Mouse (Mus musculus) olfactory bulb, adult 2 months (tissue): Measurements from ENCODE around the gene Btbd19. TPM values are rescaled to one million over a fixed set of nuclear protein-coding genes. Genes with fewer than 3 reads are reported as not detected.
A peak's percentile ranks its signal among the peaks of the same experiment; 100 is the strongest.

ENCODE experiments used
- H3K27ac ChIP-seq: fragments of 200-500 bp; 2 replicates; pipeline ENCODE4 v1.5.1; 2012; ENCODE audit warnings: low read depth, low read length; ENCODE audit not compliant: insufficient read depth
- H3K4me1 ChIP-seq: fragments of 200-500 bp; 2 replicates; pipeline ENCODE4 v1.6.1; 2012; ENCODE audit warnings: low read length; ENCODE audit not compliant: control insufficient read depth, insufficient read depth
- H3K4me3 ChIP-seq: fragments of 200-500 bp; 2 replicates; pipeline ENCODE4 v1.5.1; 2012; ENCODE audit warnings: mild to moderate bottlenecking, low read depth, low read length, moderate library complexity; ENCODE audit not compliant: insufficient read depth
- CTCF ChIP-seq: fragments of 200-500 bp; IDR thresholded peaks from 2 replicates; pipeline ENCODE4 v1.5.1; 2012; ENCODE audit warnings: low read depth, mild to moderate bottlenecking, low read length, moderate library complexity; ENCODE audit not compliant: insufficient read depth
- POLR2A ChIP-seq: fragments of 200-500 bp; IDR thresholded peaks from 2 replicates; pipeline ENCODE4 v1.6.1; 2012; ENCODE audit warnings: mild to moderate bottlenecking, low read depth, low read length, moderate library complexity; ENCODE audit not compliant: insufficient read depth
- WGBS: fragments of 180-500 bp; shearing (Covaris S2); methylation state at CpG from one replicate; pipeline ENCODE4 v1.1.7; 2018; 5-methylcytosine and 5-hydroxymethylcytosine counted together
- polyA plus RNA-seq: library from polyadenylated mRNA; stranded (reverse); fragments of >200 nt; gene quantifications from 2 replicates; pipeline ENCODE4 v1.2.4, GENCODE M21; 2012; ENCODE audit warnings: low replicate concordance; ENCODE audit not compliant: missing spikeins, insufficient read depth, insufficient read length

Gene Btbd19
- polyA plus RNA-seq, 1 experiment: not detected

DNA sequence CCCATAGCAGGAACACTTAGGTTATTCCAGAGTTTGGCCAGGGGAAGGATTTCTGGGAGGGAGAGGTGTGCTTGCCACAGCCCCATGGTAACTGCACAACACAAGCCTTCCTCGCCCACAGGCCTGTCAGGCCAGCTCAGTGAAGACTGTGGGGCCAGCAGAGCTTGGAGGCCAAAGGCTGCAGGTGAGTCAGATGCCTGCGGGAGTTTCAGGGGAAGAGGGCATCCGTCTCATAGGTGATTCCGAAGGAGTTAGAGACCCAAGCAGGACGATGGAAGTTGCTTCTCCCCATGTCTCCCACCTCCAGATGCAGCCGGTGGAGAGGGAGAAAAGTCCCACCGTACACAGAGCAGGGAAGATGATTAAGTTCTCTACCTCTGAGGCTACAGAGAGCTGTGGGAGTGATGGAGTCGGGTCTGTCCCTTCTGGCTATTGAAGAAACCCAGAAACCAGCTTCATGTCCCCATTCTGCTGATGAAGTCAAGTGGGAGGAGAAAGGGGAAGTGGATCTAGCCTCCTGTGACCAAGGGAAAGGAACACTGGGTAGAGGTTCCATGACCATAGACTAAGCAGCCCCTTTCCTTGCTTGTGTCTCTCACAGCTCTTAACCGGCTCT lies 1.3 kb upstream of the Btbd19 start, which contains the start of gene Tctex1d4:
Tctex1d4 (plus strand) TSS at position 120 of the 616 bp plus-strand sequence.
- Histone ChIP-seq H3K4me3 (no peak within 1 kb of the TSS), H3K27ac (peak within 1 kb of the TSS; percentile 71), H3K4me1 (peaks cover 33% of the 10 kb centered on the region)
- no peak for TF ChIP-seq POLR2A
- TF ChIP-seq CTCF: no peak
- WGBS: 77% methylated on average over 9 of the region's 9 CpGs

DNA sequence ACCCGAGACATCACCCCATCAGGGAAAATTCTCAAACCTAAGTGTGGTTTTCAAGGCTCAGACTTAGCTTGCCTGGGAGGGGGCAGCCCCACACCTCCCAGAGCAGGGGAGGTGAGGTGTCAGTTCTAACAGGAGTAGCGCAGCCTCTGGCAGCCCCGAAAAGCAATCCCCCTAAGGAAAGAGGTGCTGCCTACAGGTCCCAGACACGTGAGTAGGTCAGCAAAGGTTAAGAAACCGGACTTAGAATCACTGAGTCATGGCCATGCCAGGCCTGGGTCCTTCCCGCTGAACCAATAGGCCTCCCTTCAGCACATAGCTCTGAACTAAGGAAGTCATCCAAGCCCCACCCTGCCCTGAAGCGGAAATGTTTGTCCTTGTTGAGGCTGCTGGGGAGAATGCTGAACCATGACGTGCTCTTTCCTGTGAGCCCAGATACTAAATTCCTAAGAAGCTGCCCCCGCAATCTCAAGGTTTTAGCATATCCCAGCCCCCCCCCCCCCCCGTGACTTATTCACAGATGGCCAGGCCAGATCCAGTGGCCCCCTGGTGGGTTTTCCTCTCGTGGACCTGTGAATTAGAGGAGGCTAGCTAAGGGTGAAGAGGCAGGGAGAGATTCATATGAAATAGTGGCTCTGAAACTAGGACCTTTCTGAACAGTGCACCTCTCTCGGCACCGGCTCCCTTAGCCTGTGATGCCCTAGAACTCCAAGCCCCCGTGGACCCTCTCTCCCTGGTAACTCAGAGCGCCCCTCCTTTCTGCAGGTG lies 567 bp upstream of the Btbd19 start:
- H3K4me3 ChIP-seq: no peak overlapping the region
- peaks cover 30% of the 10 kb centered on the region for H3K4me1 ChIP-seq
- TF ChIP-seq POLR2A (no peak), CTCF (no peak)
- WGBS: 59% methylated on average over 15 of the region's 15 CpGs
- H3K27ac ChIP-seq: peak overlapping the region; percentile 71

DNA sequence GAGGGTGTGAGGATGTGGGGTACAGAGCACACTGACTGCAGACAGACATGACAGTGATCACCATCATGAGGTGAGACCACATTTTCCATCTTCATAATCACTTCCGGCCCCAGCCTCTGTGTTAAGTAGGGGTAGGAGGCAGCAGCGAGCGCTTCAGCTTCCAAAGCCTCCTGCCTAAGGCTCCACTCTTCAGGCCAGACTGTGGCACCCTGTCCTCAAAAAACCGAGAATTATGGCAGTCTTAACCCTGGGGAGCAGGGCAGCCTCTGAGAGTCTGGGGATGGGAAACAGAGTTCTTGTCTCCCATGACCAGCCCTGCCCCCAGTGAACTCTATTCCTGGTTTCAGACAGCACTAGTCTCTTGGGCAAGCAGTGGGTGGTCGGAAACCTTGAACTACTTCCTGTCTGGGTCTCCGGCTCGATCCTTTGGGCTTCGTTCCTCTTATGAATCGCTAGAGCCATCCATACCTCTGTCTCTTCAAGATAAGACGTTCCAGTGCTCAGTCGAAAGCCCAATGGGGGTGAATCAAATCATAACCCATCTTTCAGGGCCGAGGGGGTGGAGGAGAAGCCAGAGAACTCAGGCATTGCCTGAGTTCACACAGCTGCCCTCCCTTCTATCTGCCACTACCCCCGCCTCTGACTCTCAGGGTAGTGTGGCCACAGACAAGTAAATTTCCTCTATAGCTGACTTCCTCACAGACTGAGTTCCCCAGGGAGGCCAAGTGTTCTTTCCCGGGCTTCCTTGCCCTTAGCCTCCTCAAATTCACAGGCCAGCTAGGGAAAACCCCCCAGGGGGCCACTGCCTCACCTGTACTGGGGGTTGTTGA lies 792 bp downstream of the Btbd19 start:
- Histone ChIP-seq H3K4me3 (no peak overlapping the region), H3K4me1 (peaks cover 30% of the 10 kb centered on the region), H3K27ac (peak overlapping the region; percentile 71)
- 75% methylated on average over 14 of the region's 14 CpGs for WGBS
- no peak for TF ChIP-seq CTCF
- TF ChIP-seq POLR2A: no peak

DNA sequence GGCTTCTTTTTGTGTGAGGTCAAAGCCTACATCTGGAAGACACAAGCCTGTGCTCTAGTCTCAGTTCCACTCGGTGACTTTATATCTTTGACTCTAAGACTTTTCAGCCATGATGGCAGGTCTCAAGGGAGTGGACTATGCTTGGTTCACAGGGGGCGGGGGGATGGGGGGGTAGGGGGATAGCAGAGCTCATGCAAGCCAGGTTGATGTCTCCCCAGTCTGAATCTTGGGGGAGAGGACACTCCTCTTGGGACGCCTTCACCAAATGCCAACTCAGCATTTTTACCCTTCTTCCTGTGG lies 1.4 kb downstream of the Btbd19 start:
- Histone ChIP-seq H3K4me1 (peaks cover 30% of the 10 kb centered on the region), H3K4me3 (no peak overlapping the region), H3K27ac (no peak overlapping the region)
- WGBS: 91% methylated on average over 3 of the region's 3 CpGs
- no peak for TF ChIP-seq CTCF
- no peak for TF ChIP-seq POLR2A

DNA sequence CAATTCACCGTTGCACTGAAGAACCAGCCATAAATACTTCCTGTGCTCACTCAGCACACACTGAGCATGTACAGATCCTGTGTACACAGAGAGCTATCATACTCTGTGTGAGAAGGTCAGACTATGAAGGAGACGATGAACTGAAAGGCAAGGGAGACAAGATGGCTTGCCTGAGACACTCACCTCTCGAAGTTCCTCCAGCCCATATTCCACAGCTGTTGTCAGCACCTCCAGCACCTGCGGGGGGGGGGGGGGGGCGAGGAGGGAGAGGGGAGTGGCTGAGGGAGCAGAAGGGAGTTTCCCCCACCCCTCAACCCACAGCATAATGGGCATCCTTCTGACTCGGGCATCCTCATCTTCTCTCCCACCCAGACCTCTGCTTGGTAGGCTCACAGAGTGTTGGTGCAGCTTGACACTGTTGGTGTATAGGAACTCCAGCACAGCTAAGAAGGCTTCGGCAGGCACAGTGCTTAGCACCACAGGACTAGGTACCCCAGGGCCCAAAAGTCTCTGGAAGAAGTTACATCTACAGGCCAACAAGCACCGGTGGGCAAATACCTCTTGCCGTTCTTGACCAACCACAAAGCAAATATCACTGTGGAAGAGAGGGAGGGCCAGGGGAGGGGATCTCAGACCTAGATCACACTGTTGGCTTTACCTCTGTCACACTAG lies 1.8 kb downstream of the Btbd19 start:
- H3K4me3 ChIP-seq: no peak overlapping the region
- no peak overlapping the region for H3K27ac ChIP-seq
- H3K4me1 ChIP-seq: peaks cover 30% of the 10 kb centered on the region
- no peak for TF ChIP-seq POLR2A
- no peak for TF ChIP-seq CTCF
- 72% methylated on average over 9 of the region's 9 CpGs for WGBS

DNA sequence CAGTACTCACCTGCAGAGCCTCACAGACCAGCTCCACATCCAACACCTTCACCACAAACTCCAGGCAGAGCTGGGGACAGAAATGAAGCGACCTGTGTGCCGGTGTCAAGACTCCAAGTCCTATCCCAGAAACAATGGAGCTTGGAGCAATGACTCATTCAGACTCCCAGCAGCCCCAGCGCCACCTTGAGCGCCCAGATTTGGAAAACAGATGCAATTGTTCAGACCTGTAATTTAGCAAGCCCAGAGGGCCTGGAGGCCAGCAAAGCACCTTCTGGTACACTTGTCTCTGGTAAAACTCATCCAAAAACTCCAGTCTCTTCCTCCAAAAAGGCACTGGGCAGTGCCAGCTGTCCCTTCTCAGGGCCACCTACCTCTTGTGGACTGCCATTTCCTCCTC lies 3.3 kb downstream of the Btbd19 start:
- Histone ChIP-seq H3K27ac (peak overlapping the region; percentile 45; the same call in 1 of the 2 replicates), H3K4me1 (peaks cover 30% of the 10 kb centered on the region), H3K4me3 (peak overlapping the region; percentile 39)
- WGBS: 34% methylated on average over 4 of the region's 4 CpGs
- no peak for TF ChIP-seq POLR2A
- TF ChIP-seq CTCF: no peak

DNA sequence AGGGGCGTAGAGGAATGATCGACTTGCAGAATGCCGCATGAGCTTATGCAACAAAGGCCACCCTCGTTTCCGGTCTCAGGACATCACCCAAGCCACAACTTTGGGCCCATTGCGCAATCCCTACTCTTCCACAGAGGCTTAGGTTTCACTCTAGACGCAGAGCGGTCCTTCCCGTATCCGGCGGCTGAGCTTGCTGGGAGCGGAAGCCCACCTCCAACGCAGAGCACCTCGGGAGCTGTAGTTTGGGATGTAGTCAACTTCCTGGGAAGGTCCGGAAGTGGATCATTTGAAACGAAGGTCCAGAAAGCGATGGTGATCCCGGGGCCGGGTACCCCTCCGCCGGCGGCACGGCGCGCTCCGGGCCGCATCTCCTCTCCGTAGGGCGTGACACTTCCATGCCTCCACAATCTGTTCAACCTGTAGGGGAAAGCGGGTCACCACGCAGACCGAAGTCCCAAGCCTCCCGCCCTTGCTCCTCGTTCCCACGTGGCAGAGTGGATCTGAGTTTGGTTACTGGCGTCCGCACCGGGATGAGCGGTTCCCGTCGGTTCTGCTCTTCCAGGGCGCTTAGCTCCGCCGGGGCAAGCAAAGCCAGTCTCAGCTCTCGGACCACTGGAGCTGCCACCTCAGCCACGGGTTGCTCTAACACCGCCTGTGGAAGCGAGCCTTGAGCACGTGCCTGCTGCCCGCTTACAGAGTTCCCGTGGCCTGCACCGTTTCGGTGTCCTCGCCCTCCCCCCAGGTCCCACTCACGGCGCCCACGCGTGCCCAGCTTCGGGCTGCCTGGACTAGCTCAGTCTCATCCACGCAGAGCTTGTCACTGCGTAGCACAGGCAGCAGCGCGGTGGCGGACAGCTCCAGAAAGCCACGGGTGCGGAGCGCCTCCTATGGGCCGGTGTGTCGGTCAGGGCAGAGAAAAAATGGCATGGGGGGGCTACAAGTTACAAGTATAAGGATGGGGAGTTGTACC lies 4.8 kb downstream of the Btbd19 start:
- H3K27ac ChIP-seq: peak overlapping the region; percentile 77
- peaks cover 20% of the 10 kb centered on the region for H3K4me1 ChIP-seq
- H3K4me3 ChIP-seq: peak overlapping the region; percentile 70
- TF ChIP-seq POLR2A (peak; percentile 57), CTCF (peak; percentile 81)
- under 1% methylated on average over 69 of the region's 69 CpGs for WGBS

DNA sequence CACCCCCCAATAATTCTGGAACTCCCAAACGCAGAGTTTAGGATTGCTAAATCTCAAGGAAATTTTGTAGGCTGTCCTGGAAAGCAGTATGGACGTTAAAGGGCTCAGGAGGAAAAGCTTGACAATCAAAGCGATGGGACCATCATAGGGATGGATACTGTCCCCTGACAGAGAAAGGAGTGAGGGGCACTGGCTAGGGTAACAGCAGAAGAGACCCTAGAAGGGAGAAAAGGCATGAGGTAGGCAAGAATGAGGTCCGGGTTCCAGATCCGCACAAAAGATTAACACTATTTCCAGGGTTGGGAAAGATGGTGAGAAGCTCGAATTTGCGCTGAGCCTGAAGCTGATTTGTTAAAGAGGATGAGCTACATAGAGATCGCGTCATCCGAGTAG lies 5.5 kb downstream of the Btbd19 start:
- peak overlapping the region; percentile 70 for H3K4me3 ChIP-seq
- WGBS: 5% methylated on average over 10 of the region's 10 CpGs
- TF ChIP-seq CTCF (no peak), POLR2A (no peak)
- H3K4me1 ChIP-seq: peaks cover 13% of the 10 kb centered on the region
- H3K27ac ChIP-seq: peak overlapping the region; percentile 77
